Mouse (Mus musculus) heart, postnatal 4 days (tissue): ENCODE data around the gene Tas2r125. TPM values are rescaled to one million over a fixed set of nuclear protein-coding genes. Genes with fewer than 3 reads are reported as not detected.
"Not testable (repeated sequence)": the region's sequence is repeated elsewhere in the genome, so short reads cannot be mapped to it uniquely, and the experiment has no call there.

ENCODE experiments used
- DNase-seq: peaks from one replicate; pipeline ENCODE4 v3.0.0; 2021
- total RNA-seq, 2 experiments: library from RNA; stranded (reverse); gene quantifications; 2 replicates each; pipeline ENCODE4 v1.2.3; 2021

Gene Tas2r125
- total RNA-seq, result not detected

DNA sequence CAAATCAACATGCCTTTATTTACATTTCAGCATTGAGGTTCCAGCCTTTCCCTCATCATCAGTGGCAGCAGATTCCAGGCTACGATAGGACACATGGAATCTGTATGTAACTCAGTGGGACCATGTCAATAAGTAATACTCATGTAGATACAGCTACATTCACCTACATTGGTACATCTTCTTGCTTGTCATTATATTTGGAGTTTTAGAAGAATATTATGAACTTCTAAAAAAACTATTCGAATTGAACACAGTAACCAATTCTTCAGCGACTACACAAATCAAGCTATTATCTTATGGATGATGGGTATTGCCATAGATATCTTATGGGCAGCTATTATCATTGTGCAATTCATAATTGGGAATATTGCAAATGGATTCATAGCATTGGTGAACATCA, at the start of gene Tas2r125:
Gene Tas2r125, plus strand, starts transcription at position 301 of the 400 bp plus-strand sequence.
- DNase-seq, result no peak

DNA sequence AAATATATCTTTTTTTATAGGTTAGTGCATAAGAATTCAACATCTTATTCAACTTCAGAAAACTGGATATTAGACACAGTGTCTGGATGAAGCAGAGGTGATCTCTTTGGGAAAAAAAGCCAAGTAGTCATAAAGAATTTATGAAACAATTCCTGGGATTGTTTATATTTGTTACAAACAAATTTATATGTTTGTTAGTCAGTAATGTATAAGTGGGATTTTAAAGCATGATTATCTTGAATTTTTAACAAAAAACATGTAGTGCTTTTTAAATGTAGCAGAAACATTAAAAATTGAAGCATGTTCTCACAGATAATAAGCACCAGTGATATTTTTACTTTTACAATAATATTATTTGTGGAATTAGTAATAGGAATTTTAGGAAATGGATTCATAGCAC, 41.7 kb upstream of the Tas2r125 start, which contains the start of gene Tas2r110:
Gene Tas2r110, plus strand, starts transcription at position 301 of the 400 bp plus-strand sequence.
- no peak for DNase-seq

DNA sequence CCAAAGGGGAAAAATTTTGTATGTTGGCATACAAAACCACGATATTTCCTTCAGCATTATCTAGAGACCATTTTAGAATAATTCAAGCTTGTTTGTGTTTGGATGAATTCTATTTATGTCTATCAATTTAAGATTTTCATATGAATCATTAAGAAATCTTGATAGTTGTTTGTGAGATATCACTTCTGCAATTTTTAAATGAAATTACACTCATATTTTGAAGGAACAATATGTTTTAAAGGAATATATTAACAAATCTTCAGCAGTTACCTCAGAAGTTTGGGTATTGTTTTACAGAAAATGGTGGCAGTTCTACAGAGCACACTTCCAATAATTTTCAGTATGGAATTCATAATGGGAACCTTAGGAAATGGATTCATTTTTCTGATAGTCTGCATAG, 16.7 kb upstream of the Tas2r125 start, which contains the start of gene Tas2r113:
Gene Tas2r113, plus strand, starts transcription at position 301 of the 400 bp plus-strand sequence.
- no peak for DNase-seq

DNA sequence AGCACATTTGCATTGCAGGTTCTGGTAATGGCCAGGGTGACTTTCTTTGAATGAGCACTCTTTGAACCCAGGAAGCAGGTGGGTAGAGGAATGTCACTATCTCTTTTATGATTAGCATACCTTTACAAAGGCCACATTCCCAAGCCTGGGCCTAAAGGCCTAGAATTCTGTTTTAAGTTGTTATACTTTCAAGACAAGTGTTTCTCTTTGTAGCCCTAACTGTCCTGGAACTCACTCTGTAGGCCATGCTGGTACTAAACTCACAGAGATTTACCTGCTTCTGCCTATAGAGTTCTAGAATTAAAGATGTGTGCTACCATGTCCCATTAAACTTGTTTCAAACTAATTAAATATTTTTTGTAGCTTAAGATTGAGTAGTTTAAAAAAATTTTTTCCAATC, 31.9 kb downstream of the Tas2r125 start:
- not testable (repeated sequence) for DNase-seq

DNA sequence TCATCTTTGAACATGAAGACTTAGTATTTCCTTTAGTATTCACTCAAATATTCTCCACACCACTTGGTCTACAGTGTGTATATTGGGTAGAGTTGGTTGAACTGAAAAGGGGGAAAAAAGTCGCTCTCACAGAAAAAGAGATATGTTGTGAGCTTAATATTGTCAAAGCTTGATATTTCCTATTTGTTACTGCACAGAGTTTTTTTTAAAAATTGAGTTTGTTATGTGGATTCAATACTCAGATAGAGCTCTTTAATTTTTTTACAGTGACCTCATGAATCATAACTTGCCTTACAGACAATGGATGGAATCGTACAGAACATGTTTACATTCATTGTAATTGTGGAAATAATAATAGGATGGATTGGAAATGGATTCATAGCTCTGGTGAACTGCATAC, 41.4 kb downstream of the Tas2r125 start, which contains the start of gene Tas2r129:
Gene Tas2r129, plus strand, starts transcription at position 301 of the 400 bp plus-strand sequence.
- no peak for DNase-seq

DNA sequence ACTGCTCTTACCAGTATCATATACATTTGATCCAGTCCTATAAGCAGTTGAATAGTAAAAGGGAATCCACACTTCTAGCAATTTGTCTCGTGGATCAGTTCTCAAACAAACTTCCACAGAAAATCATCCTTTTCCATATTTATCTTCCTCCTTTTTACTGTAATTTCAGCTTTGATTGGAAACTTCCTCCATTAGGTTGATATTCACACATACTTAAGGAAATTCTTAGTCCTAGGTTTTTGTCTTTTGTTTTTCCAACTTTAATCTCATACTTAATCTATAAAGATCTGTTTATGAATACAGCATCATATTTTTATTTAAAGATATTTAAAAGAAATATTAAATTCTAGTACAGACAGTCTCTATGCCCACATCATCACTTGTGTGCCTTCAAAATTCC, 48.4 kb downstream of the Tas2r125 start, which contains the start of gene Tas2r131:
Gene Tas2r131, minus strand, starts transcription at position 101 of the 400 bp plus-strand sequence.
- DNase-seq, result no peak

Other genes with a start within 250 kb of the Tas2r125 start
- not detected for gene Tas2r121, start 208.6 kb upstream of the Tas2r125 start, total RNA-seq
- not detected for gene Tas2r122, start 197.7 kb upstream of the Tas2r125 start, total RNA-seq
- not detected for gene Tas2r115, start 171.6 kb upstream of the Tas2r125 start, total RNA-seq
- not detected for gene Tas2r124, start 154.9 kb upstream of the Tas2r125 start, total RNA-seq
- not detected for gene Tas2r102, start 147.5 kb upstream of the Tas2r125 start, total RNA-seq
- gene Tas2r136, start 131.5 kb upstream of the Tas2r125 start, total RNA-seq, result not detected
- gene Tas2r117, start 106.8 kb upstream of the Tas2r125 start, total RNA-seq, result not detected
- gene Tas2r123, start 62.5 kb upstream of the Tas2r125 start, total RNA-seq, result not detected
- not detected for gene Tas2r116, start 54.2 kb upstream of the Tas2r125 start, total RNA-seq
- not detected for gene Tas2r110, start 41.6 kb upstream of the Tas2r125 start, total RNA-seq
- not detected for gene Tas2r113, start 16.6 kb upstream of the Tas2r125 start, total RNA-seq
- not detected for gene Tas2r129, start 41.5 kb downstream of the Tas2r125 start, total RNA-seq
- not detected for gene Tas2r131, start 48.3 kb downstream of the Tas2r125 start, total RNA-seq
- gene Tas2r109, start 71.3 kb downstream of the Tas2r125 start, total RNA-seq, result not detected
- gene Tas2r103, start 127.5 kb downstream of the Tas2r125 start, total RNA-seq, result not detected
- not detected for gene Tas2r140, start 146.2 kb downstream of the Tas2r125 start, total RNA-seq
- gene Smim10l1, start 195.3 kb downstream of the Tas2r125 start, total RNA-seq, result 10 to 100 TPM; 59.0 to 61.6 TPM